Mouse (Mus musculus): ENCODE measurements around the gene Gzf1. TPM values are rescaled to one million over a fixed set of nuclear protein-coding genes. Genes with fewer than 3 reads are reported as not detected.

The Gzf1 gene
- polyA plus RNA-seq, 1 experiment from 2014 or later = 9.4 TPM

DNA sequence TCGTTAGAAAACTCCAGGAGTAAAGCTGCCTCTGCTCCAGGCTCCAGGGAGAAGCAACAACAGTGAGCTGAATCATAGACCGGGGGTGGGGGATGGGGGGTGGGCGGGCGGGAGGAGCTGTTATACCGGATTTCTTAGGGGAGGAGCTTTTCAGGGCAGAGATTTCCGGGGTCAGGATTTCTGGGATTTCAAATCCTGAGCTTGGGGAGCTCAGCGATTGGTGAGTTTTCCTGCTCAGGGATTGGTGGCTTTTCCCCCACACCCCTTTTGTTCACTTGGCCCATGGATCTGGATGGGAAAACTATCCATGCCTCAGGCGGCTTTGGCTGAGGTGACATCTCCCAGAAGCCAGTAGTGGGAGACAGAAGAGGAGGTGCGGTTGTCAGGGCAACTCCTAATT lies 1.5 kb upstream of the Gzf1 start:
- H3K36me3 ChIP-seq (ENCODE audit: control insufficient read depth, insufficient read depth, low read length) = peaks cover 4% of the 10 kb centered on the region; the same call in 1 of the 2 replicates
- no peak overlapping the region for H3K9ac ChIP-seq (ENCODE audit: low read length)
- peak overlapping the region; percentile 45 for H3K4me2 ChIP-seq (replicated peaks; ENCODE audit: low read depth)
- peaks cover 7% of the 10 kb centered on the region for H3K4me1 ChIP-seq (replicated peaks; ENCODE audit: control insufficient read depth, insufficient read depth)
- H3K9me3 ChIP-seq (ENCODE audit: control insufficient read depth, low read length) = no peaks in the 10 kb centered on the region
- H3K4me3 ChIP-seq (ENCODE audit: low read depth, low read length) = peak overlapping the region; percentile 12; the same call in 1 of the 2 replicates
- peak; percentile 74 for ATAC-seq (ENCODE audit: low FRiP score, low TSS enrichment)
- WGBS = 5% methylated on average over 9 of the region's 9 CpGs
- peak overlapping the region; percentile 96 for H3K27ac ChIP-seq (replicated peaks)
- TF ChIP-seq EP300 (optimal IDR thresholded peaks at IDR 0.05) (no peak), CTCF (IDR thresholded peaks at IDR 0.05; ENCODE audit: low read depth) (no peak)
- peak; percentile 88 for DNase-seq (ENCODE audit: low spot score)
- no peaks in the 10 kb centered on the region for H3K27me3 ChIP-seq (ENCODE audit: control insufficient read depth, insufficient read depth, low read length)

DNA sequence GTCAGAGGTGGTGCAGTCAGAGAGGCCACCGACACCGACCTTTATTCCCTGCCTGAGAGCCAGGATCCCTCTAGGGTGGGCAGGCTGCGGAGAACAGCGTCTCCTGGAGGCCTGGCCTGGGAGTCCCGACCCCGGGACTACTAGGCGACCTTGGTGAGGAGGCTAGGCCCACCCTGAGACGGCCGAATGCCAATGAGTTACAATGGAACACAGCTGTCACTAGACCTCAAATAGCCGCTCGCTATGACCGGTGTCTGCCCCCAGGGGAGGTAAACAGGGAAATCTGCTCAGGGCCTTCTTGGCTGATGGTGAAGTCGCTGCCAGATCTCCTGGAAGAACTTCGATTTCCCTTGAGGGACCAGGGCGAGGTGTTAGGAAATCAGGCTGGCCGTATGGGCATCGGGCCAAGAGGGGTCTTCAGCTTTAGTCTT lies 653 bp downstream of the Gzf1 start:
- peak overlapping the region; percentile 96 for H3K27ac ChIP-seq (replicated peaks)
- H3K4me3 ChIP-seq (ENCODE audit: low read depth, low read length) = peak overlapping the region; percentile 77
- peaks cover 7% of the 10 kb centered on the region for H3K4me1 ChIP-seq (replicated peaks; ENCODE audit: control insufficient read depth, insufficient read depth)
- DNase-seq (ENCODE audit: low spot score) (peak; percentile 69), ATAC-seq (ENCODE audit: low FRiP score, low TSS enrichment) (peak; percentile 64)
- H3K27me3 ChIP-seq (ENCODE audit: control insufficient read depth, insufficient read depth, low read length) = no peaks in the 10 kb centered on the region
- WGBS = 3% methylated on average over 17 of the region's 17 CpGs
- TF ChIP-seq CTCF (IDR thresholded peaks at IDR 0.05; ENCODE audit: low read depth) (peak; percentile 67), EP300 (optimal IDR thresholded peaks at IDR 0.05) (no peak)
- peaks cover 9% of the 10 kb centered on the region for H3K36me3 ChIP-seq (ENCODE audit: control insufficient read depth, insufficient read depth, low read length)
- no peaks in the 10 kb centered on the region for H3K9me3 ChIP-seq (ENCODE audit: control insufficient read depth, low read length)
- H3K4me2 ChIP-seq (replicated peaks; ENCODE audit: low read depth) = peak overlapping the region; percentile 90
- H3K9ac ChIP-seq (ENCODE audit: low read length) = peak overlapping the region; percentile 85

DNA sequence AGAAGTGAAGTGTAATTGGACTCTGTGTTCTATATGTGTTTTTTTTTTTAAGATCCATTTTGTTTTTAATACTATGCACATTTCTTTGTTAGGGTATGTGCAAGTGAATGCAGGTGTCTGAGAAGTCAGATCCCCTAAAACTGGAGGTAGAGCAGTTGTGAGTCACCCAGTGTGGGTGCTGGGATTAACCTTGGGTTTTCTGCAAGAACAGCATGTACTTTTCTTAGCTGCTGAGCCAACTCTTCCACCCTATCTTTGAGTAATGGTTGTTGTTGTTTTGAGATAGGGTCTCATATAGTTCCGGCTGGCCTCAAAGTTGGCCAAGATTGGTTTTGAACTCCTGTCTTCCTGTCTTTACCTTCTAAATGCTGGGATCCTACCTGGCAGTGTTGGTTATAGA lies 2.2 kb downstream of the Gzf1 start:
- H3K4me2 ChIP-seq (replicated peaks; ENCODE audit: low read depth) = no peak overlapping the region
- peaks cover 9% of the 10 kb centered on the region for H3K36me3 ChIP-seq (ENCODE audit: control insufficient read depth, insufficient read depth, low read length)
- H3K4me3 ChIP-seq (ENCODE audit: low read depth, low read length) = no peak overlapping the region
- WGBS = 79% methylated on average over 1 of the region's 1 CpGs
- no peak for TF ChIP-seq CTCF (IDR thresholded peaks at IDR 0.05; ENCODE audit: low read depth)
- no peak for TF ChIP-seq EP300 (optimal IDR thresholded peaks at IDR 0.05)
- DNase-seq (ENCODE audit: low spot score) (no peak), ATAC-seq (ENCODE audit: low FRiP score, low TSS enrichment) (no peak)
- H3K27me3 ChIP-seq (ENCODE audit: control insufficient read depth, insufficient read depth, low read length) = no peaks in the 10 kb centered on the region
- H3K9me3 ChIP-seq (ENCODE audit: control insufficient read depth, low read length) = no peaks in the 10 kb centered on the region
- no peak overlapping the region for H3K27ac ChIP-seq (replicated peaks)
- H3K9ac ChIP-seq (ENCODE audit: low read length) = no peak overlapping the region
- peaks cover 7% of the 10 kb centered on the region for H3K4me1 ChIP-seq (replicated peaks; ENCODE audit: control insufficient read depth, insufficient read depth)

DNA sequence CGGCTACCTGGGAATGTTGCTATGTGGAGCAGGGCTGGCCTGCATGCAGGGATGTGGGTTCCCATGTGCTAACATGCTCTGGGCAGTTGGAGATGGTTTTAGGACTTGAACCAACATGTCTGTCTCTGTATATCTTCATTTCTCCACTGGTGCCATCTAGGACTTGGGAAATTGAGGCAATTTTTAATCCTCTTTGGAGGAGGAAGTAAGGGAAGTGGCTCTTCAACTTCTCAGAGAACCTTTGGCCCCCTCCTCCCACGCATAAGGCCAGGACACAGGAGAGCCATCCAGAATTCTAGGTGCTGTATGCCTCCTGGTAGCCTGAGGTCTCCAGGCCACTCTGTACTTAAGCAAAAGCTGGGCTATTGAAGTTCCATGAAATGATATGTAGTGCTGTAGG lies 4.1 kb downstream of the Gzf1 start:
- Histone ChIP-seq H3K27ac (replicated peaks) (no peak overlapping the region), H3K9me3 (ENCODE audit: control insufficient read depth, low read length) (no peaks in the 10 kb centered on the region), H3K4me1 (replicated peaks; ENCODE audit: control insufficient read depth, insufficient read depth) (peaks cover 7% of the 10 kb centered on the region), H3K36me3 (ENCODE audit: control insufficient read depth, insufficient read depth, low read length) (peaks cover 12% of the 10 kb centered on the region), H3K4me2 (replicated peaks; ENCODE audit: low read depth) (no peak overlapping the region), H3K4me3 (ENCODE audit: low read depth, low read length) (no peak overlapping the region), H3K27me3 (ENCODE audit: control insufficient read depth, insufficient read depth, low read length) (no peaks in the 10 kb centered on the region), H3K9ac (ENCODE audit: low read length) (no peak overlapping the region)
- TF ChIP-seq EP300 (optimal IDR thresholded peaks at IDR 0.05) = no peak
- TF ChIP-seq CTCF (IDR thresholded peaks at IDR 0.05; ENCODE audit: low read depth) = no peak
- no peak for DNase-seq (ENCODE audit: low spot score)
- no peak for ATAC-seq (ENCODE audit: low FRiP score, low TSS enrichment)
- 98% methylated on average over 2 of the region's 2 CpGs for whole genome bisulfite sequencing

DNA sequence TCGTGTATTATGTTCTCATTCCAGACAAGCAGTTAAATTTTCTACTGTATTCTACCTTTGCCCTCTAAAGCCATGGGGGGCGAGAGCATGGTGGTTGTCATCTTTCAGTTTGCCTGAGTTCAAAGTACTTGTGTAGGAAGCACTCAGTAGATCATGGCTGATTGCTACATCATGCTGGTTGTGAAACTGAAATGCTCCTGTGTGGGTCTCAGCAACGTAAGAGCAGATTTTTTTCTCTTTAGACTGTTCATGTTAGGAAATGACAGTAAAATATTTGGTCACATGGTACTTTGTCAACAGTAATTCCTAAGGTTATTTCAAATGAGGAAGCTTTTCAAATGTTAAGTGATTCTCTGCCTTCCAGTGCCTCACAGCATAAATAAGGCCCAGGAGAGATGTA lies 4.9 kb downstream of the Gzf1 start:
- DNase-seq (ENCODE audit: low spot score) (no peak), ATAC-seq (ENCODE audit: low FRiP score, low TSS enrichment) (no peak)
- Histone ChIP-seq H3K4me1 (replicated peaks; ENCODE audit: control insufficient read depth, insufficient read depth) (peaks cover 7% of the 10 kb centered on the region), H3K27ac (replicated peaks) (no peak overlapping the region), H3K4me2 (replicated peaks; ENCODE audit: low read depth) (no peak overlapping the region), H3K4me3 (ENCODE audit: low read depth, low read length) (no peak overlapping the region), H3K9ac (ENCODE audit: low read length) (no peak overlapping the region), H3K27me3 (ENCODE audit: control insufficient read depth, insufficient read depth, low read length) (no peaks in the 10 kb centered on the region), H3K9me3 (ENCODE audit: control insufficient read depth, low read length) (no peaks in the 10 kb centered on the region), H3K36me3 (ENCODE audit: control insufficient read depth, insufficient read depth, low read length) (peaks cover 17% of the 10 kb centered on the region)
- TF ChIP-seq CTCF (IDR thresholded peaks at IDR 0.05; ENCODE audit: low read depth) (no peak), EP300 (optimal IDR thresholded peaks at IDR 0.05) (no peak)
- WGBS = 84% methylated on average over 3 of the region's 3 CpGs

DNA sequence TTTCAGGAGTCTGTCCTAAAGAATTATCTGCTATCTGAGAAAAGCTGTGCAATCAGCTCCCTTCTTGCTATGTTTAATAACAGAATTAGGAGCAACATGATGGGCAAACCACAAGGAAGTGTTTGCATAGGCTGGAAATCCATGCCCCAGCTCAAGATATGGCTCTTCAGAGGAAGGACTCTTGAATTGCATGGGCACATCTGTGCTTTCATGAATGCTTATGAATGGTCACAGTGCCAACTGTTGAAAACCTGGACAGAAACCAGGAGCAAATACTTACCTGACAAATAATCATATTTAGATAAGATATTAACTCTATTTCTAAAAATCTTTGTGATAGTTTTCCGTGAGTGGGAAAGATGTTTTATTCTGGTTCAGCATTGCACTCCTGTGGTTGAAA lies 6.0 kb downstream of the Gzf1 start:
- Histone ChIP-seq H3K4me2 (replicated peaks; ENCODE audit: low read depth) (no peak overlapping the region), H3K9me3 (ENCODE audit: control insufficient read depth, low read length) (no peaks in the 10 kb centered on the region), H3K9ac (ENCODE audit: low read length) (no peak overlapping the region), H3K36me3 (ENCODE audit: control insufficient read depth, insufficient read depth, low read length) (peaks cover 23% of the 10 kb centered on the region), H3K27ac (replicated peaks) (no peak overlapping the region), H3K4me1 (replicated peaks; ENCODE audit: control insufficient read depth, insufficient read depth) (peaks cover 3% of the 10 kb centered on the region), H3K4me3 (ENCODE audit: low read depth, low read length) (no peak overlapping the region), H3K27me3 (ENCODE audit: control insufficient read depth, insufficient read depth, low read length) (no peaks in the 10 kb centered on the region)
- ATAC-seq (ENCODE audit: low FRiP score, low TSS enrichment) (no peak), DNase-seq (ENCODE audit: low spot score) (no peak)
- 74% methylated on average over 1 of the region's 1 CpGs for WGBS
- TF ChIP-seq EP300 (optimal IDR thresholded peaks at IDR 0.05) = no peak
- no peak for TF ChIP-seq CTCF (IDR thresholded peaks at IDR 0.05; ENCODE audit: low read depth)

All from stomach, postnatal 0 days (tissue).